ENCODE assay signal across 8 mouse cellular contexts in the genomic region with DNA sequence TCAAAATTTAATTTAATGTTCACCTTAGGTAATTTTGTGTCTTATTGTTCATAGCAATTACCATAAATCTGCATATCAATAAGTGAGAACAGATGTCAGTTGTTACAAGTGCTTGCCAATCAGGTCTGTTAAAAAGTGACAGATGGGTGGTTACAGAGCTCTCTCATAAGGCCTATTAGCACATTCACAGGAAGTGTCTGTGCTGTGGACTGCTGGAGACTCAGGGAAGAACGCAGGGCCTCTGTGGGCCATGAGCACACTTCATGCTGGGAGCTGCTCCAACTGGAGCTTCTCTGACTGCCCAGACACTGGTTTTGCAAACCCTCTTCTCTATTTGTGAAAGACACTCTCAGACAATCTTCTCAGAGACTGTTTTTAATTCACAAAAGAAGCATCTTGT.
DNase-seq lines count a peak whose midpoint lies in the region; ATAC-seq and TF ChIP-seq lines count a peak whose summit lies in the region.

No protein-coding gene starts in this region.

- H3K27me3 ChIP-seq in forebrain, postnatal 0 days (ENCODE audit: insufficient read depth, low read length) = no peaks in the 10 kb centered on the region
- H3K27me3 ChIP-seq in midbrain, embryonic 12.5 days = no peaks in the 10 kb centered on the region

- TF ChIP-seq CTCF in forebrain, postnatal 0 days (IDR thresholded peaks at IDR 0.05; ENCODE audit: low read depth) = no peak

- no peak overlapping the region for H3K4me3 ChIP-seq in forebrain, postnatal 0 days (ENCODE audit: low read depth, low read length)
- H3K4me3 ChIP-seq in midbrain, embryonic 12.5 days = no peak overlapping the region

- peak; percentile 91 for ATAC-seq in forebrain, postnatal 0 days
- peak; percentile 92 for ATAC-seq in midbrain, embryonic 12.5 days (ENCODE audit: low FRiP score, low read depth)
- no peak for ATAC-seq in megakaryocyte-erythroid progenitor cell, adult 5-6 weeks (replicated peaks; ENCODE audit: low FRiP score, low TSS enrichment, poor library complexity, severe bottlenecking)

- WGBS in forebrain, postnatal 0 days = 5% methylated on average over 1 of the region's 1 CpGs
- 13% methylated on average over 1 of the region's 1 CpGs for WGBS in midbrain, embryonic 12.5 days

- peaks cover 5% of the 10 kb centered on the region; the same call in 1 of the 2 replicates for H3K4me1 ChIP-seq in forebrain, postnatal 0 days (ENCODE audit: insufficient read depth)
- peaks cover 28% of the 10 kb centered on the region for H3K4me1 ChIP-seq in midbrain, embryonic 12.5 days

- peak overlapping the region; percentile 72 for H3K27ac ChIP-seq in forebrain, postnatal 0 days (ENCODE audit: low read depth, low read length)
- H3K27ac ChIP-seq in midbrain, embryonic 12.5 days (replicated peaks) = peak overlapping the region; percentile 70

- H3K9ac ChIP-seq in forebrain, postnatal 0 days = no peak overlapping the region
- H3K9ac ChIP-seq in midbrain, embryonic 12.5 days (replicated peaks) = no peak overlapping the region

- no peaks in the 10 kb centered on the region for H3K9me3 ChIP-seq in forebrain, postnatal 0 days (ENCODE audit: low read length)
- H3K9me3 ChIP-seq in midbrain, embryonic 12.5 days = no peaks in the 10 kb centered on the region

- peaks cover 7% of the 10 kb centered on the region for H3K36me3 ChIP-seq in forebrain, postnatal 0 days (ENCODE audit: insufficient read depth)
- peaks cover 20% of the 10 kb centered on the region for H3K36me3 ChIP-seq in midbrain, embryonic 12.5 days

- no peak overlapping the region for H3K4me2 ChIP-seq in forebrain, postnatal 0 days (ENCODE audit: low read depth)
- no peak overlapping the region for H3K4me2 ChIP-seq in midbrain, embryonic 12.5 days (replicated peaks)

- DNase-seq in NIH3T3 (ENCODE audit: low read depth) = peak; percentile 48
- DNase-seq in cerebellum, adult 18-20 months = peak; percentile 36 to 42
- DNase-seq in forebrain, postnatal 0 days = peak; percentile 68
- no peak for DNase-seq in thymus, adult 18-20 months
- no peak for DNase-seq in right cerebral cortex, postnatal 25 days
- no peak for DNase-seq in frontal cortex, postnatal 36 days (ENCODE audit: low spot score in 2 of 2)

Comparison
In these comparisons a context has a peak if more than half of its experiments do, and no peak if none do; other contexts are left out.
1. DNase-seq: peak in NIH3T3 (single experiment), cerebellum, adult 18-20 months (2 of 2) and forebrain, postnatal 0 days (single experiment); none in thymus, adult 18-20 months (0 of 2), right cerebral cortex, postnatal 25 days (single experiment) and frontal cortex, postnatal 36 days (0 of 2).